Comparison of ENCODE assay signal across 8 mouse cellular contexts in the genomic region with DNA sequence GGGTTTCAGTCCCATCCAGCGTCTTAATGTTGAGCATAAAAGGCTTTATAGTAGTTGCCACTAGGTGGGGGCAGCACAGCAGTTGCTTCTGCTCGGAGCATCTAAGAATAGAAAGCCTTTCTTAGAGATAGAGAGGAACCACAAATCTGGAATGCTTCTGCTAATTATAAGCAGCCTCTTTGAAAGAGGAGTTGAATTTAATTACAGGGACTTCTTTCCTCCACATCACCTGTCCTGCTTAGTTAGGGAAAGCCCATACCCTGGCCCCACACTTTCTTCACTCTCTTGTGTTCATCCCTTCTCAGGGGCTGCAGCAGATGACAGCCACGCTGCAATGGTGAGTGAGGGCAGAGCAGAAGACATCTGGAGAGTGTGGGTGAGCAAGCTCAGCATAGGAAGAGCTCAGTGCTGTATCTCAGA. TPM values are rescaled to one million over a fixed set of nuclear protein-coding genes. Genes with fewer than 3 reads are reported as not detected.
DNase-seq lines count a peak whose midpoint lies in the region; ATAC-seq and TF ChIP-seq lines count a peak whose summit lies in the region.

No protein-coding gene starts in this region.

- peak; percentile 88 for TF ChIP-seq CTCF in layer of hippocampus, adult 2 months (conservative IDR thresholded peaks at IDR 0.05)
- TF ChIP-seq CTCF in midbrain, postnatal 0 days (IDR thresholded peaks at IDR 0.05), result peak; percentile 88

- no peak overlapping the region for H3K4me2 ChIP-seq in midbrain, postnatal 0 days (ENCODE audit: low read depth, low read length, poor library complexity, severe bottlenecking)

- H3K9me3 ChIP-seq in midbrain, postnatal 0 days (ENCODE audit: low read length), result no peaks in the 10 kb centered on the region

- no peak overlapping the region for H3K9ac ChIP-seq in midbrain, postnatal 0 days (replicated peaks; ENCODE audit: low read length, poor library complexity, severe bottlenecking)

- H3K4me1 ChIP-seq in midbrain, postnatal 0 days (ENCODE audit: insufficient read depth, low read length), result 0 out of 2 replicates have a peak, but pooled peaks cover 3% of the 10 kb centered on the region

- H3K27me3 ChIP-seq in midbrain, postnatal 0 days (ENCODE audit: insufficient read depth, low read length), result no peaks in the 10 kb centered on the region

- H3K36me3 ChIP-seq in midbrain, postnatal 0 days (ENCODE audit: insufficient read depth, low read length), result no peaks in the 10 kb centered on the region

- DNase-seq in kidney, postnatal 4 days, result peak; percentile 37 to 50
- DNase-seq in kidney, adult 8-10 months, result no peak
- DNase-seq in embryo, embryonic 10 days (ENCODE audit: low spot score), result peak; percentile 42
- peak; percentile 18 to 38 for DNase-seq in layer of hippocampus, adult 2 months (ENCODE audit: low spot score in 2 of 2)
- DNase-seq in midbrain, postnatal 0 days (ENCODE audit: low spot score), result peak; percentile 89
- no peak for DNase-seq in thymus, postnatal 10 days (ENCODE audit: low spot score in 2 of 2)
- DNase-seq in urinary bladder, adult 18-20 months (ENCODE audit: low spot score in 2 of 2), result no peak
- no peak for DNase-seq in adrenal gland, adult 18-20 months (ENCODE audit: low spot score in 2 of 2)

- no peak overlapping the region for H3K4me3 ChIP-seq in layer of hippocampus, adult 2 months
- H3K4me3 ChIP-seq in midbrain, postnatal 0 days (ENCODE audit: low read depth, low read length), result no peak overlapping the region

- WGBS in midbrain, postnatal 0 days, result 26% methylated on average over 3 of the region's 3 CpGs

- peak; percentile 68; the same call in 1 of the 2 replicates for ATAC-seq in midbrain, postnatal 0 days (ENCODE audit: low FRiP score)

- peak overlapping the region; percentile 72 for H3K27ac ChIP-seq in layer of hippocampus, adult 2 months
- no peak overlapping the region for H3K27ac ChIP-seq in midbrain, postnatal 0 days (ENCODE audit: low read depth, low read length)

RNA-seq across cellular contexts. Expression of gene Tnfsf13b, which starts 47.3 kb away (rescaled TPM):
- 1 to 10 TPM; 1.5 to 2.2 TPM for total RNA-seq in layer of hippocampus, adult 2 months (2021)
- total RNA-seq in midbrain, postnatal 0 days (2014; rRNA removed), result 0.33 and 1.1 TPM in 2 replicates
- 0.59 and 1.1 TPM in 2 replicates for polyA plus RNA-seq in midbrain, postnatal 0 days (2015; fragmentation: Nextera tagmentation; extraction: Ambion mirVana)
- 10 to 100 TPM in 1 of 2 experiments, 1 to 10 TPM in 1; 3.4 to 10.3 TPM for total RNA-seq in adrenal gland, adult 18-20 months (2021)

Comparison
In these comparisons a context has a peak if more than half of its experiments do, and no peak if none do; other contexts are left out.
1. DNase-seq: peak in kidney, postnatal 4 days (2 of 2), embryo, embryonic 10 days (single experiment), layer of hippocampus, adult 2 months (2 of 2) and midbrain, postnatal 0 days (single experiment); none in kidney, adult 8-10 months (0 of 2), thymus, postnatal 10 days (0 of 2), urinary bladder, adult 18-20 months (0 of 2) and adrenal gland, adult 18-20 months (0 of 2).